Mouse (Mus musculus) neural tube, embryonic 11.5 days (tissue): ENCODE data around the gene Vsir. TPM values are rescaled to one million over a fixed set of nuclear protein-coding genes. Genes with fewer than 3 reads are reported as not detected.

Source experiments
- polyA plus RNA-seq: library from polyadenylated mRNA; unstranded; fragments of >200 nt; fragmentation: Nextera tagmentation; extraction: Ambion mirVana; gene quantifications from 2 replicates; pipeline ENCODE4 v1.2.1, GENCODE M21; 2014

Gene Vsir
- polyA plus RNA-seq, 1 experiment from 2014 or later: 1.6 TPM

Other genes with a start within 250 kb of the Vsir start
- 35.3 and 40.1 TPM in 2 replicates for gene Spock2, start 240.6 kb upstream of the Vsir start, polyA plus RNA-seq
- 1.6 and 1.7 TPM in 2 replicates for gene Chst3, start 127.6 kb upstream of the Vsir start, polyA plus RNA-seq
- 79.6 and 84.2 TPM in 2 replicates for gene Psap, start 69.2 kb upstream of the Vsir start, polyA plus RNA-seq
- 2.9 and 6.2 TPM in 2 replicates for gene Gm17455, start 52.9 kb downstream of the Vsir start, polyA plus RNA-seq